26 mouse cellular contexts compared by ENCODE assay signal in genomic region chr9:22409501-22409900, GRCm38 (mm10). TPM values are rescaled to one million over a fixed set of nuclear protein-coding genes. Genes with fewer than 3 reads are reported as not detected.
DNase-seq lines count a peak whose midpoint lies in the region; ATAC-seq and TF ChIP-seq lines count a peak whose summit lies in the region.
"Had no signal": no experiment of that assay in that cellular context is flagged by ENCODE, and none has a peak within 500 bp of the region (broad histone marks: within the 10 kb centered on the region; RNA-seq: fewer than 3 reads in every experiment).

No protein-coding gene starts in this region.

- H3K9me3 ChIP-seq in liver, embryonic 14.5 days (ENCODE audit: control insufficient read depth, low read length) = no peaks in the 10 kb centered on the region
- H3K9me3 ChIP-seq in liver, embryonic 12.5 days (replicated peaks) = no peaks in the 10 kb centered on the region
- H3K9me3 ChIP-seq: embryonic facial prominence, embryonic 10.5 days; forebrain, embryonic 13.5 days; G1E; heart, embryonic 13.5 days; hindbrain, embryonic 13.5 days had no signal

- H3K36me3 ChIP-seq in heart, adult 2 months (ENCODE audit: control insufficient read depth, insufficient read depth, low read length) = no peaks in the 10 kb centered on the region
- H3K36me3 ChIP-seq in liver, embryonic 14.5 days (replicated peaks; ENCODE audit: control insufficient read depth, insufficient read depth, low read depth) = no peaks in the 10 kb centered on the region
- no peaks in the 10 kb centered on the region for H3K36me3 ChIP-seq in liver, embryonic 12.5 days
- no peaks in the 10 kb centered on the region for H3K36me3 ChIP-seq in testis, adult 2 months (ENCODE audit: control insufficient read depth, insufficient read depth, low read length)
- H3K36me3 ChIP-seq: embryonic facial prominence, embryonic 10.5 days; heart, embryonic 13.5 days; hindbrain, embryonic 13.5 days had no signal

- no peak overlapping the region for H3K9ac ChIP-seq in heart, adult 2 months (ENCODE audit: low read depth, low read length)
- no peak overlapping the region for H3K9ac ChIP-seq in liver, embryonic 14.5 days (replicated peaks)
- H3K9ac ChIP-seq in liver, embryonic 12.5 days = no peak overlapping the region
- H3K9ac ChIP-seq: forebrain, embryonic 13.5 days; forebrain, postnatal 0 days; heart, embryonic 13.5 days; hindbrain, embryonic 13.5 days had no signal

- H3K4me1 ChIP-seq in heart, adult 2 months (ENCODE audit: control insufficient read depth, insufficient read depth, low read length) = no peaks in the 10 kb centered on the region
- no peaks in the 10 kb centered on the region for H3K4me1 ChIP-seq in liver, embryonic 14.5 days (replicated peaks; ENCODE audit: control insufficient read depth in 2 of 2, insufficient read depth in 2 of 2, low read length in 1 of 2)
- peaks cover 5% of the 10 kb centered on the region; the same call in 1 of the 2 replicates for H3K4me1 ChIP-seq in liver, embryonic 12.5 days
- H3K4me1 ChIP-seq in testis, adult 2 months (ENCODE audit: control insufficient read depth, insufficient read depth, low read length) = peaks cover 4% of the 10 kb centered on the region; the same call in 1 of the 2 replicates
- H3K4me1 ChIP-seq: forebrain, embryonic 13.5 days; hindbrain, embryonic 13.5 days had no signal

- TF ChIP-seq CTCF in heart, adult 2 months (IDR thresholded peaks at IDR 0.05) = 0 out of 2 replicates have a peak, but pooled peaks have one; percentile 15
- peak; percentile 28 for TF ChIP-seq CTCF in liver, embryonic 14.5 days (IDR thresholded peaks at IDR 0.05; ENCODE audit: low read depth)
- TF ChIP-seq CTCF in testis, adult 2 months (IDR thresholded peaks at IDR 0.05; ENCODE audit: control insufficient read depth, insufficient read depth, insufficient replicate concordance, low read depth, low read length) = peak; percentile 18; the same call in 1 of the 2 replicates

- TF ChIP-seq EP300 in heart, adult 2 months (IDR thresholded peaks at IDR 0.05; ENCODE audit: insufficient read depth, low read depth, low read length) = no peak
- TF ChIP-seq EP300 in liver, embryonic 14.5 days (IDR thresholded peaks at IDR 0.05; ENCODE audit: low read depth) = no peak

- no peaks in the 10 kb centered on the region for H3K27me3 ChIP-seq in heart, adult 2 months (ENCODE audit: control insufficient read depth, insufficient read depth, low read length)
- no peaks in the 10 kb centered on the region for H3K27me3 ChIP-seq in liver, embryonic 14.5 days (ENCODE audit: control insufficient read depth, insufficient read depth, low read length)
- 0 out of 2 replicates have a peak, but pooled peaks cover 5% of the 10 kb centered on the region for H3K27me3 ChIP-seq in liver, embryonic 12.5 days (replicated peaks)
- H3K27me3 ChIP-seq in testis, adult 2 months (ENCODE audit: control insufficient read depth, insufficient read depth, low read length) = no peaks in the 10 kb centered on the region
- H3K27me3 ChIP-seq: forebrain, embryonic 13.5 days; hindbrain, embryonic 13.5 days had no signal

- H3K79me2 ChIP-seq in heart, adult 2 months (replicated peaks; ENCODE audit: control insufficient read depth, insufficient read depth, low read length) = no peaks in the 10 kb centered on the region

- no peak overlapping the region for H3K27ac ChIP-seq in heart, adult 2 months
- H3K27ac ChIP-seq in liver, embryonic 14.5 days = no peak overlapping the region
- no peak overlapping the region for H3K27ac ChIP-seq in liver, embryonic 12.5 days
- H3K27ac ChIP-seq in testis, adult 2 months (ENCODE audit: control insufficient read depth, insufficient read depth, low read depth, low read length) = no peak overlapping the region; the same call in 1 of the 2 replicates
- H3K27ac ChIP-seq: embryonic facial prominence, embryonic 10.5 days; forebrain, embryonic 13.5 days; gastrocnemius, adult 2 months; heart, embryonic 13.5 days; hindbrain, embryonic 13.5 days; hindbrain, postnatal 0 days had no signal

- H3K4me2 ChIP-seq in liver, embryonic 14.5 days (ENCODE audit: low read depth) = no peak overlapping the region
- H3K4me2 ChIP-seq in liver, embryonic 12.5 days = no peak overlapping the region
- H3K4me2 ChIP-seq: forebrain, embryonic 13.5 days; heart, embryonic 13.5 days; hindbrain, embryonic 13.5 days had no signal

- no peak overlapping the region for H3K4me3 ChIP-seq in heart, adult 2 months
- no peak overlapping the region for H3K4me3 ChIP-seq in liver, embryonic 14.5 days (ENCODE audit: insufficient read depth in 1 of 2, low read depth in 2 of 2, low read length in 2 of 2)
- no peak overlapping the region for H3K4me3 ChIP-seq in liver, embryonic 12.5 days
- H3K4me3 ChIP-seq in testis, adult 2 months (ENCODE audit: control insufficient read depth, low read depth, low read length) = peak overlapping the region; percentile 80
- H3K4me3 ChIP-seq: embryonic facial prominence, embryonic 10.5 days; forebrain, embryonic 13.5 days; gastrocnemius, adult 2 months; heart, embryonic 13.5 days; hindbrain, embryonic 13.5 days had no signal

- TF ChIP-seq POLR2A in heart, adult 2 months (IDR thresholded peaks at IDR 0.05; ENCODE audit: insufficient read depth, low read depth, low read length) = no peak
- TF ChIP-seq POLR2A in testis, adult 2 months (IDR thresholded peaks at IDR 0.05; ENCODE audit: control insufficient read depth, low read depth, low read length) = no peak

- DNase-seq in heart, adult 2 months = no peak
- no peak for DNase-seq in heart, postnatal 10 days
- no peak for DNase-seq in liver, embryonic 14.5 days (ENCODE audit: low read depth in 3 of 3, low spot score in 3 of 3)
- no peak for DNase-seq in testis, postnatal 14 days (ENCODE audit: low spot score)
- peak; percentile 51 for DNase-seq in ZHBTc4 (ENCODE audit: low read depth, low spot score)
- DNase-seq in cerebellum, postnatal 10 days = no peak
- DNase-seq: adrenal gland, adult 2 months; adrenal gland, postnatal 25 days; cerebellum, adult 18-20 months; cerebellum, adult 9-11 months; forebrain, postnatal 0 days; gastrocnemius, adult 2 months; gastrocnemius, postnatal 25 days; heart, postnatal 4 days had no signal

- no peak for ATAC-seq in liver, embryonic 14.5 days (ENCODE audit: insufficient read depth)
- ATAC-seq in liver, embryonic 12.5 days = no peak
- ATAC-seq: forebrain, embryonic 13.5 days; forebrain, postnatal 0 days; hindbrain, postnatal 0 days had no signal

- WGBS in heart, adult 2 months = 80% methylated on average over 7 of the region's 7 CpGs
- WGBS in liver, embryonic 14.5 days (ENCODE audit: insufficient replicate concordance) = 72% methylated on average over 7 of the region's 7 CpGs
- WGBS in liver, embryonic 12.5 days (ENCODE audit: insufficient replicate concordance) = 72% methylated on average over 7 of the region's 7 CpGs

- intact Hi-C loops in heart, adult 2 months (cut with DNase I) = loop anchor here (5.0 kb wide), 1 partner anchor 252 kb away; the partner anchor contains the start of gene Pigyl
- intact Hi-C loops in heart, postnatal 10 days (cut with DNase I) = loop anchor here (10.0 kb wide), 1 partner anchor 345 kb away; no protein-coding TSS in a partner anchor

RNA-seq across cellular contexts. Expression of gene 9530077C05Rik, which starts 1.8 kb away (rescaled TPM):
- total RNA-seq in heart, adult 2 months (2021) = under 1 TPM; 0.29 to 0.50 TPM
- 0.27 and 0.53 TPM in 2 replicates for polyA plus RNA-seq in heart, adult 2 months (2012; rRNA removed)
- total RNA-seq in heart, postnatal 10 days (2021) = under 1 TPM; 0.35 to 0.43 TPM
- polyA plus RNA-seq in liver, embryonic 14.5 days (2012; rRNA removed) = 0.89 and 1.1 TPM in 2 replicates
- 1.5 and 1.8 TPM in 2 replicates for polyA plus RNA-seq in liver, embryonic 14.5 days (2014; fragmentation: Nextera tagmentation; extraction: Ambion mirVana)
- polyA plus RNA-seq in liver, embryonic 12.5 days (2016; fragmentation: Nextera tagmentation; extraction: Ambion mirVana) = 2.1 and 2.2 TPM in 2 replicates
- 43.0 and 44.2 TPM in 2 replicates for polyA plus RNA-seq in testis, adult 2 months (2012; rRNA removed)

RNA-seq across cellular contexts. Expression of gene Anln, which starts 20.5 kb away (rescaled TPM):
- total RNA-seq in heart, adult 2 months (2021) = 1 to 10 TPM; 1.4 to 1.5 TPM
- 0.43 and 0.82 TPM in 2 replicates for polyA plus RNA-seq in heart, adult 2 months (2012; rRNA removed)
- total RNA-seq in heart, postnatal 10 days (2021) = 10 to 100 TPM; 20.3 to 25.2 TPM
- polyA plus RNA-seq in liver, embryonic 14.5 days (2012; rRNA removed) = 13.8 and 20.1 TPM in 2 replicates
- 27.0 and 31.2 TPM in 2 replicates for polyA plus RNA-seq in liver, embryonic 14.5 days (2014; fragmentation: Nextera tagmentation; extraction: Ambion mirVana)
- polyA plus RNA-seq in liver, embryonic 12.5 days (2016; fragmentation: Nextera tagmentation; extraction: Ambion mirVana) = 35.2 and 35.3 TPM in 2 replicates
- polyA plus RNA-seq in testis, adult 2 months (2012; rRNA removed) = 5.1 and 6.3 TPM in 2 replicates

RNA-seq across cellular contexts. Expression of gene Gm17545, which starts 44.6 kb away (rescaled TPM):
- not detected for total RNA-seq in heart, adult 2 months (2021)
- polyA plus RNA-seq in heart, adult 2 months (2012; rRNA removed) = not detected in 2 replicates
- not detected for total RNA-seq in heart, postnatal 10 days (2021)
- polyA plus RNA-seq in liver, embryonic 14.5 days (2012; rRNA removed) = not detected in 2 replicates
- polyA plus RNA-seq in liver, embryonic 14.5 days (2014; fragmentation: Nextera tagmentation; extraction: Ambion mirVana) = not detected in 2 replicates
- not detected in 2 replicates for polyA plus RNA-seq in liver, embryonic 12.5 days (2016; fragmentation: Nextera tagmentation; extraction: Ambion mirVana)
- not detected in 2 replicates for polyA plus RNA-seq in testis, adult 2 months (2012; rRNA removed)
- total RNA-seq: adrenal gland, adult 2 months; adrenal gland, postnatal 25 days; forebrain, postnatal 0 days; G1E; gastrocnemius, adult 2 months; gastrocnemius, postnatal 25 days; granulocyte monocyte progenitor cell, adult 5-6 weeks; heart, postnatal 4 days; hindbrain, postnatal 0 days had no signal
- polyA plus RNA-seq: adrenal gland, adult 2 months; C2C12; embryonic facial prominence, embryonic 10.5 days; embryonic facial prominence, embryonic 14.5 days; forebrain, embryonic 13.5 days; forebrain, postnatal 0 days; G1E; heart, embryonic 13.5 days; heart, postnatal 0 days; hindbrain, embryonic 13.5 days; hindbrain, postnatal 0 days had no signal

Comparison
In these comparisons a context has a peak if more than half of its experiments do, and no peak if none do; other contexts are left out.
1. RNA of gene 9530077C05Rik, which starts 1.8 kb away (polyA plus RNA-seq): 43.0 to 44.2 TPM in testis, adult 2 months; 2.1 to 2.2 TPM in liver, embryonic 12.5 days, 0.89 to 1.8 TPM in liver, embryonic 14.5 days and 0.27 to 0.53 TPM in heart, adult 2 months; every median in the first group is over 10 times any median in the second.
2. Peak in every context shown above with its lines, with median percentiles within 50 percentile points of each other: CTCF ChIP-seq.